Mouse (Mus musculus) lung, adult 18-20 months (tissue): ENCODE measurements around the gene Rab5if.
"Not testable (repeated sequence)": the region's sequence is repeated elsewhere in the genome, so short reads cannot be mapped to it uniquely, and the experiment has no call there.

ENCODE experiments used
- DNase-seq, 2 experiments: peaks; one replicate each; pipeline ENCODE4 v3.0.0; 2022; ENCODE audit warnings: mixed read lengths in 2 of 2

Gene Rab5if

DNA sequence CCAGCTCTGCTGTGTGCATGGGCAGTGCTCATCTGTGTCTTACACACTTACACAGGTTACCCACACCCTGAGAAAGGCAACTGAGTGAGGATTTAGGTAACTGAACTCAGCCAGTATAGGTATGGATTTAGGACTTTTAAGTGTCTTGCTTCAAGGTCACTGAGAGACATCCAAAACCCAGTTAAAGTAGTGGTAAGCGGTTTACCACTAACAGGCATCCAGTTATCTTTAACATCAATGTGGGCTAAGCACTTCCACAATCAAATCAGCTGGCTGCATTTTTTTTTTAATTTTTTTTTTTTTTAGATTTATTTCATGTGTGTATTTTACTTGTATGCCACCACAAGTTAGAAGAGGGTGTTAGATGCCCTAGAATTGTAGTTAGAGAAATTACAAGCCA is 6.6 kb upstream of the Rab5if start:
- DNase-seq = no peak

DNA sequence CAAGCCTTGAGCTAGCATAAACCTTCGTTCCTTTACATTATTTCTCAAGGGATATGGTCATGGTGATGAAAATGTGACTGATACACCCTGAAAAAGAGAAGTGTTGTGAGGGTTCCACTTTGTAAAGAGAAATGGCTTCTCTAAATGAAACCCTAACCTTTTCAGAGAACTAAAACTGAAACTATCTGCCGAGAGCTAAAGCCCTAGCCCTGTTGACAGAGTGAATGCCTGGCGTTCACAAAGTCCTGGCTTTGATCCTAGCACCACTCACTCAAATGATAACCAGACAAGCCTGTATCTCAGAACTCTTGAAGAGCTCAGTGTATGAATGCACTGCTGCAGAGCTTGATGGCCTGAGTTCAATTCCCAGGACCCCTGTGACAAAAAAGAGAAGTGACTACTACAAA is 5.5 kb upstream of the Rab5if start:
- no peak for DNase-seq

DNA sequence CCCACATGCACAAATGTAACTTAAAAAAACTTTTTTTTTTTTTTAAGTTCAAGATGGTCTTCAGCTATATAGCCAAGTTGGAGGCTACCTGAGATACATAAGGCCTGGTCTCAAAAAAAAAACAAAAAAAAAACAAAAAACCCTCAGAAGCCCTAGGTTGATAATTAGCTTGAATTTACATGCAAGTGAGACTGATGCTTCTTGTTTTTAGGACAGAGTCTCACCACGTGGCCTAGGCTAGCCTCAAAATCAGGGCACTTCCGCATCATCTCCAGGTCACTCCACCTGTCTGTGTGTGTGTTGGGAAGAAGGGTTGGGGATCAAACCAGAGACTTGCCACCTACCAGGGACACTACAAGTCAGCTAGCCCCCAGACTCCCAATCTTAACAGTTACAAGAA is 5.1 kb upstream of the Rab5if start, which contains the start of gene 4930518I15Rik:
4930518I15Rik (minus strand) TSS at position 112 of the 400 bp plus-strand sequence.
- no peak for DNase-seq

DNA sequence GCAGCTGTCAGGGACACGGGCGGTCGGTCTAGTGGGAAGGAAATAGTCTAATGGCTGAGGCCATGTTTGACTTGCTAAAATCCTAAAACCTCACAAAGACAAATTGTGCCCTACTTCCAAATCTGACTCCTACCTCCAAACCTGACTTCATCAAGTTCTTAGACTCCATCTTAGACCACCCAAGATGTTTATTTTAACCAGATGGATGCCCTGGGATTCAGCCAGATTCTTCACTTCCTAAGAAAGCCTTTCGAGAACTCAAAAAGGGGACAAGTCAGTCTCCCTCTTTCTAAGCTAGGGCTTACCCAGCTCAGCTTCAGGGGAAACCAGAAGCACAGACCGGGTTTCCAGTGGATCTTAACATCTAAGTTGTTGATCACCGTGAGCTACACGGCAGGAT is 4.3 kb upstream of the Rab5if start:
- no peak for DNase-seq

DNA sequence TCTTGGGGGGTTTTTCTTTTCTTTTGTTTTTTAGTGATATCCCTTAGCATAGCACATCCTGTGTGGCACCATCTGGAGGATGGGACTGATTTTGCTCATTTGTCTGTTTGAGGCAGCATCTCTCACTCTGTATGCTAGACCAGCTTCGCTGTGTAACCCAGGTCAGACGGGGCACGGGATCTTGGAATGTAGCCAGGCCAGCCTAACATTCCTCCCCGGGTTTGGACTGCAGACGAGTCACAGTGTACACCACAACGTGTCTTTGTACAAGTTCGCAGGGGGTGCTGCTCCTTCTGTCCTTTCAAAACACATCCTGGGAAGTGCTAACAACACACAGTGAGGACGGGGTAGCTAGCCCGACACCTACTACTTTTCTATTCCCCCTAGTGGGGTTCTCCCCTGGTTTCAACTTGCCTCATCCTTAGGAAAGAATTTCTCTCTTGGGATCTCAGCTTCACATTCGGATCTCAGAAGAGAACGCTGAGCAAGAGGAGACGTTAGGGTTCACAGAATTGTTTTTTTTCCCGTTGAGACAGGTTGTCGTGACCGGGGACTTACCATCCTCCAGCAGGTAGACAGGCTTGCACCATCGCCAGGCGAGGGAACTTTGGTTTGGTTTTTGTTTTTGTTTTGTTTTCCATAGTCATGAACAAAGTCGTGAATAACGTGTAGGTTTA is 749 bp upstream of the Rab5if start:
- DNase-seq = peak; percentile 32 to 42

DNA sequence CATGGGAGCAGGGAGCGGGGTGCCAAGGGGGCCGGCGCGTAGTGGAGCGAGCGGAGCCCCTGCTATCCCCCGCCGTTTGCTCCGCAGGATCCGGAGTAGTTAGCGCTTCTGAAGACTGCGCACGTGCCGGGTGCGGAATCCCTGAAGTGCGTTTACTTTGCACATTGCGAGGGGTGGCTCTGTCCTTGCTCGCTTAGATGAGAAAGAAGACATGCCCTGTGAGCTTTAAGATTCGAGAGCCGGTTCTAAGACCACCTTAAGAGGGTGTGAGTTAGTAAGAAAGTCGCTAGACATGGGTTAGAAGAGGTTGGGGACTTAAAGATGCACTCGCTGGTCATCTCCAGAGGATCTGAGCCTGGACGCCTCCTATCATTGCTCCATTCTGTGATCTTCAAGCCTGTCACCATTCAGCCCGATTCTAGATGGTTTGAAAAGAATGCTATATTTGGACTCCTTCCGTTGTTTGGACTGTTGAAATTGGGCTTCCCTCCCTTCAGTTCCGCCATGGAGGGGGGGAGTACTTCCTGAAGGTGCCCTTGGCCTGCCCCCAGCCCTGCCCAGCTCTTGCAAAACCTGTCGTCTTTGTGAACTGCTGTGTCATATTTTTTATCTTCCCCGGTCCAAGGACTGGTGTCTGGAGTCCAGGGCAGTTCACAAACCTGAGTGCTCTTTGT is 696 bp downstream of the Rab5if start:
- peak; percentile 82 to 89 for DNase-seq

DNA sequence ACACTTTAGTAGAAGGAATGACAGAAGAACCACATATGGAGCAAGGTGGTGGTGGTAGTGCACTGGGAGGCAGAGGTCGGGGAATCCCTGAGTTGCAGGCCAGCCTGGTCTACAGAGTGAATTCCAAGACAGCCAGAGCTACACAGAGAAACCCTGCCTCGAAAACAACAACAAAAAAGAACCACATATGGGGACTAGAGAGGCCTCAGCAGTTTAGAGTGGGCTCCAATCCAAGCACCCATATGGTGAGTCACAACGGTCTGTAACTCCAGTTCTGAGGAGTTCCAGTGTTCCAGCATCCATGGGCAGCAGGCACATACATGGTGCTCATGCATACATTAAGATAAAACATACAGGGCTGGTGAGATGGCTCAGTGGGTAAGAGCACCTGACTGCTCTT is 1.6 kb downstream of the Rab5if start:
- no peak for DNase-seq

DNA sequence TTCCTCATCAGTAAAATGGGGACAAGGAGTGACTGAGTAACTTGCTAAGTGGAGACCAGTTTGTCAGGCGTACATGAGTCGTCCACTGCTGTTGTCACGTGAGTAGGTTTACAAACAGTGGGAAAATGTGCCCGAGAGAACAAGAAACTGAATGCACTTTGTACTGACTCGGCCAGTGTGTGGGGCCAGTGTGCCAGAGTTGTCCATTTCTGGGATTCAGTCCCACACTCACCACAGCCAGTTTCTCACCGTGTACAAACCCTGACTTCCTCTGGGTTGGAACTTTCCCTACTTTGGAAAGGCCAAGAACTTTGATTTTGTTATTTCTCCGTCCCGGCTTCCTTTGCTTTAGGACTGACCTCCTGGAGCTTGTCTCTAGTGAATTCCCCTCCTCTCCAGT is 6.1 kb downstream of the Rab5if start:
- DNase-seq = no peak

DNA sequence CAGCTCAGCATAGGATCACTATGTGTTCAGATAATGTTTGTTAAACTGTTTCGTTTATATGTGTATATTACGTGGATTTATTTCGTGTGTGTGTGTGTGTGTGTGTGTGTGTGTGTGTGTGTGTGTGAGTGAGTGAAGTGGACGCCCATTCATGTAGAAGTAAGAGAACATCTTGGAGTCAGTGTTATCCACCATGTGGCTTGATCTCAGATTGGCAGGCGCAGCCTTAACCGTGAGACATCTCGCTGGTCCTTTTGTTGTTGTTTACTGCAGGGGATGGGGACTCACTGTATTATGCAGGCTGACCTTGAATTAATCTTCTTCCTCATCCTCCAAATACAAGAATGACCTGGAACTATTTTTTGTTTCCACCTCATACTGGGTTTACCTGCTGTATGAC is 6.6 kb downstream of the Rab5if start:
- no peak for DNase-seq

DNA sequence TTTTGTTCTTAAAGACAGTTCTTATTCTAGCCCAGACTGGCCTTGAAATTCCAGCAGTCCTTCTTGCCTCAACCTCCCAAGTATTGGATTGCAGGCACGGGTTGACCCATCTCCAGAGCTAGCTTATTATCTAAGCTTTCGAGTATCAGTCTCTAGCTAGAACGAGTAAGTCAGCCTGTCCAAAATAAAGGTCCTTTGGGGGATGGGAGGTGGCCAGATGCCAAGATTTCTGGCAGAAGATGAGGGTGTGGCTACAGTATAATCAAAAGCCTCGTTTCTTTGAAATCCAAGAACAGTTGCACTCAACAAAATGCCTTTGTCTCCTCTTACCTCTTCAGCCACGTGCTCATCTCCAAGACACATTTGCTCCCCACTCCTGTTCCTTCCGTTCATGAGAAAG is 7.6 kb downstream of the Rab5if start:
- peak; percentile 25 to 48 for DNase-seq

DNA sequence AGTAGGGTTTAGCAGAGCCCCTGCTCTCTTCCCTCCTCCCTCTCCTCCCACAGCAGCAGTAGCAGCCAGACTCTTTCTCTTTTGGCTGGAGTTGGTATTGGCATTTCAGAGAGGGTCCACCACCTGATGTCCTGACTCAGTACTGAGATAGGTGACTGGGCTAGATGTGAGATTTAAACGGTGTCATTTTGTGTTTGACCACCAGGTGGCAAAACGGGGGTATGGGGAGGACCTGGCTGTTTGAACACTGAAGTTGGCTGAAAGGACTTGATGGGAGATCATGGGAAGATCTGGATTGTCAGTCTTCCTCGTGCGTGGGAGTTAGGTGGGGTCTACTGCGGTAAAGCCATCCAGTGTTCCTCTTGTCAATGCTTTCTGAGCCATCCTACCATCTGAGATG is 10.7 kb downstream of the Rab5if start:
- peak; percentile 25 to 35 for DNase-seq

DNA sequence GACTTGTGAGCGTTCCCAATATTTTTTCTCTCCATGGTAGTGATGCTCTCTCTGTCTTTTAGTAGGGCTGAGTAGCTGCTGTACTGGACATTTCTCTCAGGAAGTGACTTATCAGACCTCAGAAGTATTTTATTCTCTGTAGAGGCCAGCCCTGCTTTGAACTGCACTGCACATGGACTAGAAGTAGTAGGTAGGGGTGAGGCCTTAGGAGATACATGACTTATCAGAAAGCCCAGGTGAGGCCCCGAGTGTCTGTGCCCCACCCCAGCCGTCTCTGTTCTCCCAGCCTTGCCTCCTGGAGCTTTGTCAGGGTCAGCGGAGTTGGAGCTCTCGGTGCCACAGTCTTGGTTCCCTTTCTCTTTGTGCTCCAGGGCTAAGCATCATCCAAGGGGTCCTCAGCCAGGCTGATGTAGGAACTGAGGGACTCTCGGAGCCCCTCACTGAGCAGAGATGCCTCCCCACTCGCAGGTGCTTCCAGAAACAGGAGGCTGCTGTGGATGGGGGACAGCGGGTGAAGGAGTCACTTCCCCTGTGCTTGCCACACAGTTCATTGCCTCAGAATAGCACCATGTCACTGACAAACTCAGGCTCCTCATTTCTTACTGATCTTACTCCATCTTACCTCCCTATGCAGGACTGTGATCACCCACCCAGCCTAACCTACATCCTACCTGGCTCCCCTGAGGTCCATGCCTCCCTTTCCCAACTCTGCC is 11.3 kb downstream of the Rab5if start:
- DNase-seq = no peak

DNA sequence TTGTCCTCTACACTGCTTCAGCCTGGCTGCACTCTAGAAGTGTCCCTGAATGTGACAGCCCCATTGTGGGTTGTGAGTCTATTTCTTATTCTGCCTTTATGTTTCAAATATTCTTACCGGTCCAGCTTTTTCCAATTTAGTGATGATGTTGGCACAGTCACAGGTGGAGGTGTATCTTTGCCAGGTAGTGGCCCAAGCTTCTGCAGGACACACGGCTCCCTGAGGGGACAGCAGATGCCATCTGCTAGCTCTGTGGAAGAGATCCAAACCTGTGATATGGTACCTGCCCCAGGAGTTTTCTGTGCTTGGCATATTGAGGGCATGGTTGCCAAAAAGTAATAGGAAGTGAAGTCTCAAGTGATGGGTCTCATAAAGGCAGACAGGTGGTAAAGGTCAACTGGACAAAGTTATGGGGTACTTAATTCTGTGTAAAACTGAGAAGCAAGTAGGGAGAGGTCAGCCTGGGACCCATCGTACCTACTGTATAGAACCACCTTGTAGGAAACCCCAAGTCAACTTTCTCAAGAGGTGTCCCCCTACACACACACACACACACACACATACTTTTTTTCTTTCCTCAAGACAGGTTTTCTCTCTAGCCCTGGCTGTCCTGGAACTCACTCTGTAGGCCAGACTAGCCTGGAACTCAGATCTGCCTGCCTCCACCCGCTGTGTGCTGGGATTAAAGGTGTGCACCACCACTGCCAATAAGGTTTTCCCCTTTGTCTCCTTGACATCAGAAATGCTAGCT is 12.0 kb downstream of the Rab5if start:
- DNase-seq = no peak

DNA sequence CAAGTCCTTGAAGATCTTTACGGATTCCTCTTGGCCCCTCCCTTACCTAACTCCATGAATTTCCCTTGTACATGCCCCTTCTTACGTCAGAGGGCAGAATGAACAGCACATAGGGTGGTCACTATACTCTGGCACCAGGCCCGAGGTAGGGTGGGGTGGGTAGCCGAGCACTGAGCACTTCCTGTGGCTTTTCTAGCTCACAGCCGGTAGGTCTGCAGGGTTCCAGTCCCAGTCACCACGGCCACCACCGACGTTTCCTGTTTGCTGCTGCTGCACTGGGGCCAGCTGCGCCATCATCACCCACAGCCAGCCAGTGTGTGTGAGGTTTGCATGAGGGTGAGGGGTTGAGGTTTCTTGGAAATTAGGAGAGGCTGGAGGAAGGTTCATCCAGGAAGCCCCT is 14.8 kb downstream of the Rab5if start:
- DNase-seq = peak; percentile 32 to 37

DNA sequence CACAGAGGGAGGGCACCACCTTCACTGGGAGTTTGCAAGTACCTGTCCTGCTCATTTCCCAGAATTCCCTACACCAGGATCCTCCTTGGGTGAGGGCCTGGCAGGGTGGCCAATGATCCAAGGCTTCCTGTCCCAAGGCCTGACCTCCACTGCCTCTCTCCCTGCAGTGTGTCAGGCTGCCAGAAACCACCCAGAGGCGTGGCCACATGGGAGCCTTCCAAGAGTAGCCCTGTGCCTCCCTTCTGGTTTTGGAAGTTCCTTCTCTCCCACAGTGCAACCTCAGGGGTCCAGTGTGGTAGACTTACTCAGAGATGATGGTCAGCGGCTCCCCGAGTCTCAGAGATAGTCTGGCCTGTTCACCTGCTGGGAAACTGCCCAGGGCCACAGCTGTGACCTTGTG is 16.6 kb downstream of the Rab5if start:
- DNase-seq = no peak

DNA sequence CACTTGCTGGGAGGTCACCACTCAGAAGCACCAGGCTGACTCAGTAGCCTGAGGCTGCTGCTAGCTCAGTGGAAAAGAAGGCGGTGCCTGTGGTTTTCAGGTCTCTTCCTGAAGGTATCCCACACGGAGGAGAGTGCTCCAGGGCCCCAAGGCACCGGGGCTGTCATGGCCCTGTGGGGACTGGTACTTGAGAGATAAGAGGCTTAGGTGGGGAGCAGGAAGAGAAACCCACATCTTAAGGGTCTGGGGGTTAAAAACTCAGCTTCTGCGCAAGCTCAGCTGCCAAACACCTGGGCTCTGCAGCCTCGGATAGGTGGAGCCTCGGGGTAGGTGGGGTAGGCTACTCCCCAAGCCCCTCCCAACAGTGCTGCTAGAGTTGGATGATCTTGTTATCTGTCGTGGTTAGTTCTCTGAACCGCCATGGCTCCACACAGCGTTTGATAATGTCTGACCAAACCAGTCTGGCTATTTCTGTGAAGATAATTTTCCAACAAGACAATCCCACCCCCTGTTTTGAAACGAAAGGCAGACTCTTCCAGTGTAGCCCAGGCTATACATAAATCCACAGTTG is 19.6 kb downstream of the Rab5if start:
- no peak for DNase-seq

DNA sequence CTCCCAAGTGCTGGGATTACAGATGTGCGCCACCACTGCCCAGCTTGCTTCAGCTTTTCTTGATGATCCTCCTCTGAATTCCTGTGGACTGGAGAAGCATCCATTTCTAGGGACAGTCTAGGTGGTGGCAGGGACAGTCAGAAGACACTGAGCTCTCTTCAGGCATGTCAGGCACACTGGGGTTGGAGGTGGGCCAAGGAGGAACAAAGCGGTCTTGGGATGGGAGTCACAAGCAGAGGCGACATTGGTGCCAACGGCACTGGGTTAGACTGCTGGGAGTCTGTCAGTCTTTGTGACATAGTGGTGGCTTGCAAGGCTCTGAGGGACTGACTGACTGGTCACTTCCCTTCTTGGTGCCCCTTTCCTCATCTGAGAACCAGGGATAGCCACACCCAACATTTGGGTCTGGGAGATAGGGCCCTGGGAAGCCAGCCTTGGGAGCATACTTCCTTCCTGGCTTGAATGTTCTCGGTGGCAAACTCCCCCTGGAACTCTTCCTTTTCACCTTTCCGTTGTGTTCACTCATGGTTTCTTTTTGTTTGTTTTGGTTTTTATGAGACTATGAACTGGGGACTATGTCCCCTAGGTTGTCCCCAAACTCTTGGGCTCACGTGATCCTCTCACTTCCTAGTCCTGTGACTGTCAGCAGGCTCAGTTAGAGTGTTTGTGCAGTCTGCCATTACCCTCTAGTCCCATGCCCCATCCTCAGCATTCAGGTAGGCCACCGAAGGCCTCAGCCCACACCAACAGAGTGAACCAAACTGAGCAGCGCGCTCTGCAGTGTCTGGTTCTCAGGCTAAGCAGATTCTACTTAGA is 21.7 kb downstream of the Rab5if start:
- DNase-seq = no peak

DNA sequence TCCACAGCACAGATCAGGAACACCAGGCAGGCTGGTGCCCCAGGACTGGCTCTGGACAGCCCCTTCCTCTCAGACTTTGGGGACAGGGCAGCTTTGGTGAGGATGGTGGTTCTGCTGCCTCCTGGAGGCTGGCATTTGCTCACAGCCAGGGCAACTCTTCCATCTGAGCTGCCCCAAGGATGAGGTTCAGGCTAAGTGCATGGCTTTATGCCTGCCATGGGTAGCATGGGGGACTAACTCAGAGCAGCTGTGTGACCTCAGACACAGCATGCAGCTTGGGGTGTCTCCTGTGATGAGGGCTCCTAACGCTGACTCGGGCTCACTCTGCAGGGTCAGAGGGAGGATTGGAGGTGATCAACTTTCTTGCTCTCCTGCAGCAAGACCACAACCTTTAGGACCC is 22.7 kb downstream of the Rab5if start:
- not testable (repeated sequence) for DNase-seq

DNA sequence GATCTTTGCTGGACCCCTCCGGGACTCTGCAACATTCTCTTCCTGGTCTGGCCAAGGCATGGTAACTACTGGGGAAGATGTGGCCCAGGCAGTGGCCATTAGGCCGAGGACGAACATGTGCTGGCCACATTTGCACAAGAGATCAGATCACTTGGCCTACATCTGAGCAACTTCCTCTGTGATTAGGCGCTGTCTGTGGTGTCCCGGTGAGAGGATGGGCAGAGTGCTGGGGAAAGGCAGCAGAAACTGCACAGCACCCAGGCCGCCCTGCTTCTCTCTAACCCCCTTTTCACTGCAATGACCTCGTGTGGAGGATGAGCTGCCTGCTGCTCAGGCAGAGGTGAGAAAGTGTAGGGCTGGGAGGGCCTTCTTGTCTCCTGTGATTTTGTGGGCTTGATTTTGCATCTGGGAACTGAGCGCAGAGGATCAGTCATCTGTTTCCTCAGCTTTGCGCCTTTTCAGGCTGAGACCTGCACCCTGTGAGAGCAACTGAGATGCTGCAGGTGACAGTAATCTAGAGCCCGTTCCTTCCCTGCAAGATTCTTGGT is 23.2 kb downstream of the Rab5if start:
- no peak for DNase-seq

DNA sequence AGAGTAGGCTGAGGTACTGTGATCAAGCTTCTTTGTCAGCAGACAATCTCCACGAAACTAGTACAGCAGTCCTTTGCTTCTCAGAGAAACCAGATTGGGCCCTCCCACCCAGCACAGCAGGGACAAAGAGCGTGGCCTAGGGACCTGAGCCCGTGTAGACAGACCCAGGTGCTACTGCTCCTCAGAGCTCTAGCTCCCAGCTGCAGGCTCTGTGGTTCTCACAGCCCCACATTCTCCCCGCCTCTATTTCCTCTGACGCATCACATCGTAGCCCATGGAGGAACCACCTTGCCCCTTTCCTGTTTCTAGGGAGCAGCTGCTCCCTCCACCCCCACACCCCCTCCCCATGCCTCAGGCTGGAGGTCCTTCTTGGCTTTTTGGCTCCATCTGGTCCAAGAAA is 24.1 kb downstream of the Rab5if start, which contains the start of gene Sla2:
Sla2 (minus strand) TSS at position 176 of the 400 bp plus-strand sequence.
- peak in 1 of 2 experiments; percentile 21 for DNase-seq

DNA sequence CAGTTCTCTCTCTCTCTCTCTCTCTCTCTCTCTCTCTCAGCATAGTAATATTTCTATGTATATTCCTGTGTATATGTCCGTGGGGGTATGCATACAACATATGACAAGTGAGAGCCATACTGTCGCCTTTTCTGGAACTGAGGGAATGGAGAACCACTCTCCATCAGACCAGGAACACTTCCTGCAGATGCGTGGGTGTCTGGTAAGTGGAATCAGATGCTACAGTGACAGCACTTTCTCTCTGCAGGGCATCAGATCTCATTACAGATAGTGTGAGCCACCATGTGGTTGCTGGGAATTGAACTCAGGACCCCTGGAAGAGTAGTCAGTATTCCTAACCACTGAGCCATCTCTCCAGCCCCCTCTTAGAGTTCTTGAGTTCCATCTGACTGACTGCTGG is 25.6 kb downstream of the Rab5if start:
- no peak for DNase-seq

DNA sequence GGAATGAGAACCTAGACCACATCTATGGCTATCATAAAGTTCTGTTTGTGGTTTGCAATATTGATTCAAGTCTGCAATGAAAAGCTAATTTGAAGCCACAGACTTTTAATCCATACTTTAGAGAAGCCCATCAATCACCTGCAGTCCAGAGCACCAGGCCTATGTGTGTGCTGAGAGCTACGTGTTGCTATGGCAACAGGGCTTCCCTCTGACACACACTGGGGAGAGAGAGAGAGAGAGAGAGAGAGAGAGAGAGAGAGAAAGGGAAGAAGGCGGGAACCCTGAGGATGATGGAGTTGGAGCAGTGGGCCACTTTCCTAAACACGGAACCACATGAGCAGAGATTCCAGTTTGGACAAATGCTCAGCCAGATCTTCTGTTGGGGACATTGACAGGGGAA is 29.3 kb downstream of the Rab5if start:
- no peak for DNase-seq
